ENCODE assay signal across 7 mouse cellular contexts in genomic region chr13:70637282-70637661, GRCm38 (mm10). TPM values are rescaled to one million over a fixed set of nuclear protein-coding genes. Genes with fewer than 3 reads are reported as not detected.
DNase-seq lines count a peak whose midpoint lies in the region; ATAC-seq and TF ChIP-seq lines count a peak whose summit lies in the region.

Gene Ice1, minus strand, starts transcription at chr13:70637634.

- no peaks in the 10 kb centered on the region for H3K27me3 ChIP-seq in testis, adult 2 months (ENCODE audit: control insufficient read depth, insufficient read depth, low read length)
- no peaks in the 10 kb centered on the region for H3K27me3 ChIP-seq in intestine, postnatal 0 days (replicated peaks; ENCODE audit: control insufficient read depth, insufficient read depth, low read length)

- peak within 1 kb of the TSS; percentile 82 for H3K9ac ChIP-seq in intestine, postnatal 0 days (ENCODE audit: low read depth, low read length)

- peak within 1 kb of the TSS; percentile 65 for H3K4me2 ChIP-seq in intestine, postnatal 0 days (replicated peaks; ENCODE audit: low read depth)

- TF ChIP-seq POLR2A in testis, adult 2 months (IDR thresholded peaks at IDR 0.05; ENCODE audit: control insufficient read depth, low read depth, low read length), result no peak

- WGBS in intestine, postnatal 0 days, result under 1% methylated on average over 38 of the region's 39 CpGs

- no peak; the same call in none of the 2 replicates for ATAC-seq in intestine, postnatal 0 days
- peak; percentile 32 for ATAC-seq in megakaryocyte-erythroid progenitor cell, adult 5-6 weeks (replicated peaks; ENCODE audit: low FRiP score, low TSS enrichment, poor library complexity, severe bottlenecking)

- no peaks in the 10 kb centered on the region for H3K9me3 ChIP-seq in intestine, postnatal 0 days (ENCODE audit: control insufficient read depth)

- H3K27ac ChIP-seq in testis, adult 2 months (ENCODE audit: control insufficient read depth, insufficient read depth, low read depth, low read length), result peak within 1 kb of the TSS; percentile 85
- H3K27ac ChIP-seq in intestine, postnatal 0 days (ENCODE audit: low read depth, low read length), result peak within 1 kb of the TSS; percentile 94

- H3K36me3 ChIP-seq in testis, adult 2 months (ENCODE audit: control insufficient read depth, insufficient read depth, low read length), result no peaks in the 10 kb centered on the region
- H3K36me3 ChIP-seq in intestine, postnatal 0 days (ENCODE audit: control insufficient read depth, insufficient read depth), result no peaks in the 10 kb centered on the region

- peaks cover 7% of the 10 kb centered on the region for H3K4me1 ChIP-seq in testis, adult 2 months (ENCODE audit: control insufficient read depth, insufficient read depth, low read length)
- peaks cover 3% of the 10 kb centered on the region for H3K4me1 ChIP-seq in intestine, postnatal 0 days (replicated peaks; ENCODE audit: control insufficient read depth, insufficient read depth, low read length)

- peak within 1 kb of the TSS; percentile 92 for H3K4me3 ChIP-seq in testis, adult 2 months (ENCODE audit: control insufficient read depth, low read depth, low read length)
- peak within 1 kb of the TSS; percentile 92 for H3K4me3 ChIP-seq in intestine, postnatal 0 days (ENCODE audit: low read depth, low read length)

- TF ChIP-seq CTCF in testis, adult 2 months (IDR thresholded peaks at IDR 0.05; ENCODE audit: control insufficient read depth, insufficient read depth, insufficient replicate concordance, low read depth, low read length), result no peak
- no peak for TF ChIP-seq CTCF in intestine, postnatal 0 days (IDR thresholded peaks at IDR 0.05; ENCODE audit: low read depth)

- DNase-seq in testis, postnatal 14 days (ENCODE audit: low spot score), result no peak
- DNase-seq in c-Kit-negative CD71-positive TER-119-positive erythroid progenitor cells, embryonic 14.5 days (ENCODE audit: low read depth, low spot score), result peak; percentile 17
- DNase-seq in gastrocnemius, postnatal 25 days, result no peak
- no peak for DNase-seq in cerebellum, adult 8-10 months

RNA-seq across cellular contexts. Expression of gene Ice1, which starts in this region (rescaled TPM):
- 16.3 and 22.2 TPM in 2 replicates for polyA plus RNA-seq in testis, adult 2 months (2012; rRNA removed)
- 10 to 100 TPM; 16.2 to 16.3 TPM for total RNA-seq in gastrocnemius, postnatal 25 days (2021)
- 5.8 and 7.0 TPM in 2 replicates for polyA plus RNA-seq in intestine, postnatal 0 days (2015; fragmentation: Nextera tagmentation; extraction: Ambion mirVana)
- total RNA-seq in megakaryocyte-erythroid progenitor cell, adult 5-6 weeks (2014; fragmentation: Nextera tagmentation), result 34.9 and 41.7 TPM in 2 replicates
- total RNA-seq in megakaryocyte-erythroid progenitor cell, adult 5-6 weeks (2017), result 34.6 and 44.0 TPM in 2 replicates
